Mouse (Mus musculus) forebrain, embryonic 16.5 days (tissue): ENCODE data around the gene Tgif1. TPM values are rescaled to one million over a fixed set of nuclear protein-coding genes. Genes with fewer than 3 reads are reported as not detected.

Experiments used
- ATAC-seq: fragments of 200-750 bp; cut with Nextera tagmentation; 2 replicates; pipeline ENCODE4 v1.8.0; 2017; ENCODE audit warnings: mild to moderate bottlenecking, moderate library complexity
- H3K27ac ChIP-seq: fragments of 300-500 bp; sonication (generic); 2 replicates; pipeline ENCODE4 v1.5.1; 2014; ENCODE audit warnings: low read length, control low read depth
- H3K27me3 ChIP-seq: fragments of 300-500 bp; sonication (generic); replicated peaks from 2 replicates; pipeline ENCODE4 v1.6.1; 2014; ENCODE audit warnings: low read length; ENCODE audit not compliant: control insufficient read depth, insufficient read depth
- H3K36me3 ChIP-seq: fragments of 300-500 bp; sonication (generic); 2 replicates; pipeline ENCODE4 v1.6.1; 2014; ENCODE audit not compliant: control insufficient read depth, insufficient read depth
- H3K4me1 ChIP-seq: fragments of 300-500 bp; sonication (generic); replicated peaks from 2 replicates; pipeline ENCODE4 v1.6.1; 2014; ENCODE audit warnings: low read length; ENCODE audit not compliant: control insufficient read depth, insufficient read depth
- H3K4me2 ChIP-seq: fragments of 300-500 bp; sonication (generic); 2 replicates; pipeline ENCODE4 v1.6.1; 2014; ENCODE audit warnings: mild to moderate bottlenecking, low read length, control low read depth
- H3K4me3 ChIP-seq: fragments of 300-500 bp; sonication (generic); replicated peaks from 2 replicates; pipeline ENCODE4 v1.5.1; 2014; ENCODE audit warnings: mild to moderate bottlenecking, low read length, control low read depth
- H3K9ac ChIP-seq: fragments of 300-500 bp; sonication (generic); replicated peaks from 2 replicates; pipeline ENCODE4 v1.6.1; 2014; ENCODE audit warnings: low read depth, low read length, control low read depth
- H3K9me3 ChIP-seq: fragments of 300-500 bp; sonication (generic); 2 replicates; pipeline ENCODE4 v1.6.1; 2016; ENCODE audit warnings: low read length; ENCODE audit not compliant: control insufficient read depth
- WGBS: fragments of 180-500 bp; shearing (Covaris S2); extraction: QIAGEN DNeasy Blood & Tissue Kit; methylation state at CpG from one replicate; pipeline ENCODE4 v1.1.7; 2014; 5-methylcytosine and 5-hydroxymethylcytosine counted together
- polyA plus RNA-seq: library from polyadenylated mRNA; unstranded; fragments of >200 nt; fragmentation: Nextera tagmentation; extraction: Ambion mirVana; gene quantifications from 2 replicates; pipeline ENCODE4 v1.2.1, GENCODE M21; 2015

Tgif1 gene
- polyA plus RNA-seq, 1 experiment from 2014 or later: 9.7 TPM

DNA sequence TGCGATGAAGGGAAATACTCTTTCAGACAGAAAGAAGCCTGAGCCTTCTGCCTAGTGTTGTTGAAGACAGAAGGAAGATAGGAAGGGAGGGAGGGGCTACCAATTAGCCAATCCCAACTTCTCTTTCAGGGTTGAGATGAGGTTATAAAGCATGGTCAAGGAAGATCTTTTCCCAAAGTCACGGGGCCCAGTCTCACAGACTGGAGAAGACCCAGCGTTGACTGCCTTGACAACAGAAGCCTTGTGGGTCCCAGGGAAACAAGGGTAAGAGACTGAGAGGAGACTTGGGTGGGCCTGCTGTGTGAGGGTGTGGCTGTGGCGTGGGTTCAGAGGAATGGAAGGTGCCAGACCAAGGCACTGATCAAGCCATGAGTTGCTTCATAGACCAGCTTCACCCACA is 17.2 kb upstream of the Tgif1 start:
- no peak overlapping the region for H3K4me3 ChIP-seq
- H3K9me3 ChIP-seq: no peaks in the 10 kb centered on the region
- H3K4me2 ChIP-seq: no peak overlapping the region
- no peaks in the 10 kb centered on the region for H3K27me3 ChIP-seq
- 94% methylated on average over 4 of the region's 4 CpGs for WGBS
- H3K9ac ChIP-seq: no peak overlapping the region
- H3K36me3 ChIP-seq: no peaks in the 10 kb centered on the region
- peaks cover 16% of the 10 kb centered on the region for H3K4me1 ChIP-seq
- H3K27ac ChIP-seq: no peak overlapping the region
- no peak for ATAC-seq

DNA sequence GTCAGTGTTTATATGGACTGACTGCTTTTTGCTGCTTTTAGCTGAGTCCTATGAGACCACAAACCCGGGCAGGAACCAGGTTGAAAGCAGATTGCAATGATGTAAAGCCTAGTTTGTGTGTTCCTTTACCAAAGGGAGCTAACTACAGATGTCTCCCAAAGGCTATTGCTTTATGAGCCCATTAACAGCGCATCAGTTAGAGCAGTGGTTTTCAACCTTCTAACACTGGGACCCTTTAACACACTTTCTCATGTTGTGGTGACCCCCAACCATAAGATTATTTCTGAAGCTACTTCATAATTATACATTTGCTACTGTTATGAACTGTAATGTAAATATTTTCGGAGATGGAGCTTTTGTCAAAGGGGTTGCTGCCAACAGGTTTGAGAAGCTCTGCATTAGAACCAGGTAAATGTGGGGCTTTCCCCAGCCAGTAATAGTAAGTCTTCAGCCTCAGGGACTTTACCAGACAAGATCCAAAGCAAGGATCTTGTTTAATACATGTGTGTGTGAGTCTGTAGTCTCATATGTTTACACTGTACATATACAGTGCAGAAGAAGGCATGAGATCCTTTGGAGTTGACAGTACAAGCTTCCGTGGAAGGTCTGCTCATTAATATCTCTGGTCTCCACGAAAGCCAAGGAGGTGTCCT is 15.4 kb upstream of the Tgif1 start:
- no peak overlapping the region for H3K27ac ChIP-seq
- no peak for ATAC-seq
- H3K36me3 ChIP-seq: no peaks in the 10 kb centered on the region
- no peak overlapping the region for H3K9ac ChIP-seq
- H3K27me3 ChIP-seq: no peaks in the 10 kb centered on the region
- no peak overlapping the region for H3K4me3 ChIP-seq
- no peak overlapping the region for H3K4me2 ChIP-seq
- H3K4me1 ChIP-seq: peaks cover 14% of the 10 kb centered on the region
- H3K9me3 ChIP-seq: no peaks in the 10 kb centered on the region
- 90% methylated on average over 5 of the region's 5 CpGs for WGBS

DNA sequence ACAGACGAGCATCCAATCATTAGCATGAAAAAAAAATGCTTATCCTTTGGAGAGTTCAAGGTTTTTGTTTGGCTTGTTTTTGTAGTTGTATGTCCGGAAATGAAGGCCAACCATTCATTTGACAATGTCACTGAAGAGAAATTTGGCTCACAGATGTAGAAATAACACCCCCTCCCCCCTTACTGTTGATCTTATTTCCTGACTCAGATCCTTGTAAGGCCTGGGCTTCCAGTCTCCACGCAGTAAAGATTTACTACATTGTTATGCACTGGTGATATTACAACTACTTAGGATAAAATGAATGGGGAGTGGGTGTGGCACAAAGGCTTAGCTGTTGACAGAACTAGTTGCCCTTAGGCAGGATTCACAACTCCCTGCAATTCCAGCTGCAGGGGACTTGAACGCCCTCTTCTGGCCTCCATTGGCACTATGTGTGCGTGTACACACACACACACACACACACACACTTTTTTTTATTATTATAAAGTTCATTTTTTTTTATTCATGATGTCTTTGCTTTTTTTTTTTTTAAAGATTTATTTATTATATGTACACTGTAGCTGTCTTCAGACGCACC is 13.3 kb upstream of the Tgif1 start:
- no peak overlapping the region for H3K4me2 ChIP-seq
- WGBS: 78% methylated on average over 6 of the region's 6 CpGs
- no peak for ATAC-seq

DNA sequence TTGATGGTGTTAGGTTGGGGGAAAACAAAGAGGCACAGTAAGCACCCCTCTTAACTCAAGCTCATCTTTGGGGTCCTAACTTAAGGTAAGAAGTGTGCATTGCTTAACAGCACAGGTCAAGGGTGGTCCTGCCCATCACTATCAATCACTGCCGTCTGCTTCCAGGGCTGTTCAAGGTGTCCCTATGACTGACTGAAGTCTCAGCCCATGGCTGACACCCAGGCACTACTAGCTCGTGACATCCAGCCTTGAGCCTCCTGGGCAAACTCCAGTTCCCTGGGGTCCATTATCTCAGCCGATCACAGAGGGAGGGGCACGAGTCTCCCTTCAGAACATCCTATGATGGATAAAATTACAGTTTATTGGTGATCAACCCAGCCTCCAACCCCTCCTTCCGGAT is 12.7 kb upstream of the Tgif1 start:
- no peak for ATAC-seq
- WGBS: 91% methylated on average over 5 of the region's 5 CpGs
- no peaks in the 10 kb centered on the region for H3K27me3 ChIP-seq
- H3K4me3 ChIP-seq: no peak overlapping the region
- H3K4me1 ChIP-seq: no peaks in the 10 kb centered on the region
- no peak overlapping the region for H3K9ac ChIP-seq
- no peaks in the 10 kb centered on the region for H3K36me3 ChIP-seq
- H3K9me3 ChIP-seq: no peaks in the 10 kb centered on the region
- no peak overlapping the region for H3K4me2 ChIP-seq
- no peak overlapping the region for H3K27ac ChIP-seq

More for the DNA sequence above, 13.3 kb upstream of the Tgif1 start:
- H3K9ac ChIP-seq: no peak overlapping the region
- no peak overlapping the region for H3K4me3 ChIP-seq
- H3K36me3 ChIP-seq: no peaks in the 10 kb centered on the region
- H3K27me3 ChIP-seq: no peaks in the 10 kb centered on the region
- no peak overlapping the region for H3K27ac ChIP-seq
- no peaks in the 10 kb centered on the region for H3K9me3 ChIP-seq
- no peaks in the 10 kb centered on the region for H3K4me1 ChIP-seq

DNA sequence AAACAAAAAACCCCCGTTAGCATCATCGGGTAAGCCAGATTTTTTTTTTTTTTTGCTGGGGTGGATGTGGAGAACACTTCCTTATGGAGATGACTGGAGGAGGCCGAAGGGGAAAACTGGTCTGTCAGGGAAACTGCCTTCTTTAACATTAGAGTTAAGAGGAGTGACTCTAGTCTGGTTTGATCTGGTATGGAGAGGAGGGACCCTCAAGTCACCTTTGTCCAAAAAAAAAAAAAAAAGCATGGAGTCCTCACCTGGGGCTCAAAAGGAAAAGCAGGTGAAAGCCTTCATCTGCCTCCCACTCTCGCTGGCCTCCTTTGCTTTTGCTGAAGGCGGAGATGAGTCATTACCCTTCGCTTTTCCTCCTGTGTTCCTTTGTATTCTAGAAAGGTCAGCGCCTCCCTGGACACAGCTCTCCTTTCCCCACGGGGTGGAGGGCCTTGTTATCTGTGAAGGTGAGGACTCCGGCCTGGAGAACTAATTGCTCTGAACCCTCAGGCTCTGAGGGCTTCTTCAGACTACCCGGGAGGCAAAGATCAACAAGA is 11.8 kb upstream of the Tgif1 start:
- H3K4me1 ChIP-seq: no peaks in the 10 kb centered on the region
- H3K9ac ChIP-seq: no peak overlapping the region
- H3K36me3 ChIP-seq: no peaks in the 10 kb centered on the region
- no peaks in the 10 kb centered on the region for H3K9me3 ChIP-seq
- H3K27ac ChIP-seq: no peak overlapping the region
- 81% methylated on average over 10 of the region's 10 CpGs for WGBS
- ATAC-seq: no peak
- no peak overlapping the region for H3K4me2 ChIP-seq
- no peak overlapping the region for H3K4me3 ChIP-seq
- H3K27me3 ChIP-seq: no peaks in the 10 kb centered on the region

DNA sequence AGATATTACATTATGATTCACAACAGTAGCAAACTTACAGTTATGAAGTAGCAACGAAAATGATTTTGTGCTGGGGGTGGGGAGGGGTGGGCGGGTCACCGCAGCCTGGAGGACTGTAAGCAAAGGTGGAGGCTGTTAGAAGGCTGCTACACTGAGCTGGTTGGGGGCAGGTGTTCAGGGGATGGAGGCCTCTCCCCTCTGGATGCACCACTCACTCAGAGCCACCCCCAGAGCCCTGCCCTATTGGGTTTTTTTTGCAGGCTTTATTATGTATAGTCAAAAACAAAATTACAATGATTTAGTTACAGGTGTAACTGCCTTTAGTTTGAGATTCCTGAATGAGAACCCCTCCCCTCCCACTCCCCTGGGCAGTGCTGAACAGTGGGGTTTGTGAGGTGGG is 11.3 kb upstream of the Tgif1 start:
- Histone ChIP-seq H3K9me3 (no peaks in the 10 kb centered on the region), H3K36me3 (no peaks in the 10 kb centered on the region), H3K4me2 (no peak overlapping the region), H3K4me1 (no peaks in the 10 kb centered on the region), H3K9ac (no peak overlapping the region), H3K27me3 (no peaks in the 10 kb centered on the region), H3K27ac (no peak overlapping the region), H3K4me3 (no peak overlapping the region)
- no peak for ATAC-seq
- 82% methylated on average over 3 of the region's 3 CpGs for WGBS

DNA sequence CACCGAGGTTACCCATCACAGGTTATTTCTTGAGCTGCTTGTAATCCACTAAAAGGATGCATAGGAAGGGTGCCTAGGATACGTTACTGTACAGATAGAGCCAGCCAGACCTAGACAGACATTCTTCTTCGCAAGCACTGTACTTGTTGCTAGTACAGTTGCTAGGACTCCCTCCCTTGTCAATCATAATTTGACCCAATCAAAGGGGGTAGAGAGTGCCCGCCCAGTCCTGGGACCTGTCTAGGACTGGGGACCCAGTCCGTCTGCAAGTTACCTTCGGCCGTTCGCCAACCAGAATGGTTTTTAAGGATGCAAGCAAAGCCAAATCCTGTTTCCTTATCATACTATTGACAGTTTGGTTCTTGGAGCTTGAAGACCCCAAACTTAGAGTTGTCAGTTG is 10.8 kb upstream of the Tgif1 start:
- Histone ChIP-seq H3K9ac (no peak overlapping the region), H3K36me3 (no peaks in the 10 kb centered on the region), H3K4me1 (no peaks in the 10 kb centered on the region), H3K4me3 (no peak overlapping the region), H3K27me3 (no peaks in the 10 kb centered on the region), H3K27ac (no peak overlapping the region), H3K9me3 (no peaks in the 10 kb centered on the region), H3K4me2 (no peak overlapping the region)
- 97% methylated on average over 8 of the region's 8 CpGs for WGBS
- ATAC-seq: no peak

DNA sequence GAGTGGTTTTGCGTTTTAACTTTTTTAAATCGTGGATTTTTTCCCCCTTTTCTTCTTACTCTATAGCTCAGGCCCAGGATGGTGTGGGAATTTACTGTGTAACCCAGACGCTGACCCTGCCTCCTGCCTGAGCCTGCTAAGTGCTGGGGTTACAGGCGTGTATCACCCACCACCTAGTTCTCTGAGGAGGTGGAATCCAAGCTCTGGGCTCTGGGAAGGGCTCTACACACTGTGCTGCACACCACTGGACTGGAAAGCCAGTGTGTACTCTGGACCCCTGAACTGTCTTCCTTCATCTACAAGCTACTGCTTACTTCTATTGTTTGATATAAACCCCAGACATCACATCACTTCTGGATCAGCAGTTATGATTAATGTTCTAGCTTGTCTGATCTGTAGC is 5.5 kb upstream of the Tgif1 start:
- Histone ChIP-seq H3K27ac (no peak overlapping the region), H3K27me3 (no peaks in the 10 kb centered on the region), H3K9me3 (no peaks in the 10 kb centered on the region), H3K4me3 (no peak overlapping the region), H3K4me2 (no peak overlapping the region), H3K4me1 (peaks cover 4% of the 10 kb centered on the region), H3K36me3 (no peaks in the 10 kb centered on the region), H3K9ac (no peak overlapping the region)
- ATAC-seq: no peak
- WGBS: 91% methylated on average over 4 of the region's 4 CpGs

DNA sequence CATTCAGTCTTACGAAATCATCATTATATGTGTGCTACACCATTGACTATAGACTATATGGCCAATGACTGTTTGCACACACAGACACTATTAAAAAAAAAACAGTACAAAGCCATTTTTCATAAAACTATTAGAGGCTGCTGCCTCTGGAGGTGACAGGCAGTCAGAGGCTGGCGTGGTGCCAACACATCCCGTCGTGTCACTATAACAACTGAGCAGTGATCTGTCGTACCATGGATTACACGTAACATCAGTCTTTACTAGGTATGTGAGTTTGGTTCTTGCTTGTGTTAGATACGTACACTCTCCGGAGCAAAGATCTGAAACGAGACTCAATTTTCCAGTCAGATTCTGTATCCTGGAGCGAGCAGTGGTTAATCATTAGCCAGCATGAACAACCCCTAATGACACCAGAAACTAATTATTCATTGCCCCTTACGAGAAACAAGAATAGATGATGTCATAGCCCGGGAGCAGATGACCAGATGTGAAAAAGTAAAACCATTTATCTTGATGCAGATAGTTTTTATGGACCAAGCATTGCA is 3.6 kb upstream of the Tgif1 start:
- Histone ChIP-seq H3K27ac (no peak overlapping the region), H3K9ac (no peak overlapping the region), H3K9me3 (no peaks in the 10 kb centered on the region), H3K4me3 (no peak overlapping the region), H3K36me3 (no peaks in the 10 kb centered on the region), H3K27me3 (no peaks in the 10 kb centered on the region), H3K4me2 (no peak overlapping the region), H3K4me1 (peaks cover 18% of the 10 kb centered on the region)
- ATAC-seq: no peak
- WGBS: 38% methylated on average over 12 of the region's 12 CpGs
